Mouse (Mus musculus) heart, postnatal 25 days (tissue): ENCODE data around the gene Vmn1r19. TPM values are rescaled to one million over a fixed set of nuclear protein-coding genes. Genes with fewer than 3 reads are reported as not detected.
"Not testable (repeated sequence)": the region's sequence is repeated elsewhere in the genome, so short reads cannot be mapped to it uniquely, and the experiment has no call there.

ENCODE experiments used
- DNase-seq: peaks from one replicate; pipeline ENCODE4 v3.0.0; 2022; ENCODE audit warnings: low spot score
- intact Hi-C: fragments of 180-260 bp; cut with DNase I; formaldehyde crosslinking; loops from one replicate; pipeline ENCODE4 v1.15.1; 2025
- total RNA-seq, 2 experiments: library from RNA; stranded (reverse); gene quantifications; 2 replicates each; pipeline ENCODE4 v1.2.3; 2021

Gene Vmn1r19
- total RNA-seq = not detected

- DNase-seq, intact Hi-C loops: not testable (repeated sequence)
Measured at GRCm38 (mm10) chr6:57403480-57403879, at the start of gene Vmn1r19. Gene Vmn1r19, plus strand, starts transcription at chr6:57403780.

GRCm38 (mm10) chr6:57356864-57357263 lies 46.7 kb upstream of the Vmn1r19 start:
- intact Hi-C loops = no loop called here

GRCm38 (mm10) chr6:57363627-57364026 lies 40.0 kb upstream of the Vmn1r19 start, which contains the start of gene Vmn1r17:
Gene Vmn1r17, minus strand, starts transcription at chr6:57363727.
- DNase-seq = no peak

More at GRCm38 (mm10) chr6:57356864-57357263, 46.7 kb upstream of the Vmn1r19 start:
- no peak for DNase-seq

GRCm38 (mm10) chr6:57365866-57366265 lies 37.7 kb upstream of the Vmn1r19 start:
- intact Hi-C loops, DNase-seq: not testable (repeated sequence)

More at GRCm38 (mm10) chr6:57363627-57364026, 40.0 kb upstream of the Vmn1r19 start, which contains the start of gene Vmn1r17:
- intact Hi-C loops = no loop called here

GRCm38 (mm10) chr6:57367496-57367895 lies 36.1 kb upstream of the Vmn1r19 start:
- intact Hi-C loops = no loop called here
- DNase-seq = no peak

- no peak for DNase-seq
- intact Hi-C loops = no loop called here
Measured at GRCm38 (mm10) chr6:57395683-57396082, 7.9 kb upstream of the Vmn1r19 start, which contains the start of gene Vmn1r18. Gene Vmn1r18, minus strand, starts transcription at chr6:57395783.

GRCm38 (mm10) chr6:57428630-57429029 lies 25.1 kb downstream of the Vmn1r19 start, which contains the start of gene Vmn1r20:
Gene Vmn1r20, plus strand, starts transcription at chr6:57428930.
- no peak for DNase-seq
- intact Hi-C loops = no loop called here

- DNase-seq = no peak
- intact Hi-C loops = loop anchor here (1.0 kb wide), 1 partner anchor 139 kb away; no protein-coding TSS in a partner anchor
Measured at GRCm38 (mm10) chr6:57431196-57431595, 27.6 kb downstream of the Vmn1r19 start.

Other genes starting within 250 kb of the Vmn1r19 start
- not detected for gene Vmn1r12, start 246.9 kb upstream of the Vmn1r19 start, total RNA-seq
- not detected for gene Vmn1r13, start 200.5 kb upstream of the Vmn1r19 start, total RNA-seq
- gene Vmn1r14, start 172.1 kb upstream of the Vmn1r19 start, total RNA-seq = not detected
- not detected for gene Vmn1r15, start 145.8 kb upstream of the Vmn1r19 start, total RNA-seq
- not detected for gene Vmn1r16, start 74.3 kb upstream of the Vmn1r19 start, total RNA-seq
- gene Vmn1r17, start 40.1 kb upstream of the Vmn1r19 start, total RNA-seq = not detected
- gene Vmn1r18, start 8.0 kb upstream of the Vmn1r19 start, total RNA-seq = not detected
- not detected for gene Vmn1r20, start 25.1 kb downstream of the Vmn1r19 start, total RNA-seq
- 10 to 100 TPM; 69.6 to 79.6 TPM for gene Ppm1k, start 131.7 kb downstream of the Vmn1r19 start, total RNA-seq
- gene Herc6, start 177.2 kb downstream of the Vmn1r19 start, total RNA-seq = 1 to 10 TPM; 2.2 to 2.5 TPM